Mouse (Mus musculus): Measurements from ENCODE around the gene Wfdc3.
"Not testable (repeated sequence)": the region's sequence is repeated elsewhere in the genome, so short reads cannot be mapped to it uniquely, and the experiment has no call there.

The Wfdc3 gene

GRCm38 (mm10) chr2:164735446-164735845 is 10.3 kb downstream of the Wfdc3 start:
- no peak for DNase-seq

GRCm38 (mm10) chr2:164734839-164735238 is 10.9 kb downstream of the Wfdc3 start:
- DNase-seq: no peak

- no peak for DNase-seq
These were observed 12.5 kb downstream of the Wfdc3 start for GRCm38 (mm10) chr2:164733259-164733658.

- DNase-seq: no peak
These were observed 14.0 kb downstream of the Wfdc3 start for GRCm38 (mm10) chr2:164731719-164732118.

GRCm38 (mm10) chr2:164725895-164726619 is 19.7 kb downstream of the Wfdc3 start:
- peak; percentile 75 to 83 for DNase-seq

GRCm38 (mm10) chr2:164723276-164723675 is 22.5 kb downstream of the Wfdc3 start:
- DNase-seq: no peak

GRCm38 (mm10) chr2:164716194-164716786 is 29.4 kb downstream of the Wfdc3 start:
- not testable (repeated sequence) for DNase-seq

GRCm38 (mm10) chr2:164715005-164715404 is 30.7 kb downstream of the Wfdc3 start, which contains the start of gene Spint5:
Gene Spint5, plus strand, starts transcription at chr2:164715305.
- DNase-seq: no peak

- DNase-seq: no peak
These were observed 39.7 kb downstream of the Wfdc3 start for GRCm38 (mm10) chr2:164705991-164706390.

- no peak for DNase-seq
These were observed 40.4 kb downstream of the Wfdc3 start for GRCm38 (mm10) chr2:164705328-164705727.

GRCm38 (mm10) chr2:164704235-164704634 is 41.5 kb downstream of the Wfdc3 start:
- DNase-seq: no peak

- no peak for DNase-seq
These were observed 44.0 kb downstream of the Wfdc3 start for GRCm38 (mm10) chr2:164701761-164702160.

- DNase-seq: no peak
These were observed 44.8 kb downstream of the Wfdc3 start for GRCm38 (mm10) chr2:164700959-164701358.

GRCm38 (mm10) chr2:164698201-164698600 is 47.5 kb downstream of the Wfdc3 start, which contains the start of gene Spint4:
Gene Spint4, plus strand, starts transcription at chr2:164698501.
- DNase-seq: no peak

- DNase-seq: no peak
These were observed 60.9 kb downstream of the Wfdc3 start, which contains the start of gene Wfdc13 for GRCm38 (mm10) chr2:164684807-164685206. Gene Wfdc13, plus strand, starts transcription at chr2:164685107.
